Mouse (Mus musculus) cerebellum, adult 8-10 months (tissue): Measurements from ENCODE around the gene Gpr84.

Source experiments
- DNase-seq: peaks from one replicate; pipeline ENCODE4 v3.0.0; 2022

The Gpr84 gene

DNA sequence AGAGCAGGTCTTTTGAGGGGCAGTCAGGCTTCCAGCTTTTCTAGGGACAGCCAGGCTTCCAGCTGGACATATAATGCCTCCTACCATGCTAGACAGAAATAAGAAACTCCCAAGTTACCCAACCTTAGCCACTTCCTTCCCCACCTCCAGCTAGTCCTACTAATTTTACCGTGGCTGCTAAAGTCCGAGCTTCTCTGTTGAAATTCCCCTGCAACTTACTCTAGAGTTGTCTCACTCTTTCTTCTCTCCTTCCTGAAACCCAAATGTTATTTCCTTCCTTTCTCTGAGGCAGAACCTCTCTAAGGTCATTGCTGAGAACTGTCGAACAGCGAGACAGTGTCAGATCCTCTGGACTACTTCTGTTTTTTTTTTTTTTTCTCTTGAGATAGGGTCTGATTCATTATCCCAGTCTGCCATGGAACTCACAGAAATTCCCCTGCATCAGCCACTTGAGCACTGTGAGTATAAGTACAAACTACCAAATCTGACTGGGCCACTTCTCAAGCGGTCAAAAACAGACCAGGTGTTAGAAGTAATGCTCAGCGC, at the start of gene Gpr84:
TSS of gene Gpr84 (minus strand) at position 248 of the 546 bp plus-strand sequence.
- no peak for DNase-seq

DNA sequence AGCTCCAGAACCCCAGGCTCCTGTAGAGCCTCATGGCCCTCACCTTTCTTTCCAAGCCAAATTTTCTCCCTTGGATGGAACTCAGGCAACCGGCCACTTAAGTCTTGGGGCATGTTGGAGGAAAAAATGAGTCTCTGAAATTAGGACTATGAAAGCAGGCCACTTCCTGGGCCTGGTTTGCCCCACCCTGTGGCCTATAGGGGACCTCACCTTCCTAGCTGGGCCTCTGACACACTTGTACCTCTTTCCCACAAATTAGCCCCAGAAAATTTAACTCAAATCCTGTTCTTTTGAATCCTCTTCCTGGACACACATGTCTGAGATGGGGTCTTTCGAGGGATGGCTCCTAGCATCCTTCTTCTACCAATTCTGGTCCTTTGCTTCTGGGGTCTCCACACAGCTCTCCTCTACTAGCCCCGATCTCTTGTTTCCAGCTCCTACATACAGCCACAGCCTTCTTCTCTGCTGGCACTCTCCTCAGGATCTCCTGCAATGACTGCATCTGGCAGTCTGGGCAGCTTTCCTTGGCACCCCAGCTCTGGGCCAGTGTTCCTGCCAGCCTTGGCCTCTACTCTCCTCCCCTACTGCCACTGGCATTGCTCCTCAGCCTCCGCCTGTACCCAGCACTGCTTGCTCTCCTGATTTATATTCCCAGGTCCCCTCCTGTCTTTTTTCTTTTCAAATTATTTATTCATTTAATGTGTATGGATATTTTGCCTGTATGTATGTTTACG, 49.6 kb upstream of the Gpr84 start:
- peak; percentile 80 for DNase-seq

DNA sequence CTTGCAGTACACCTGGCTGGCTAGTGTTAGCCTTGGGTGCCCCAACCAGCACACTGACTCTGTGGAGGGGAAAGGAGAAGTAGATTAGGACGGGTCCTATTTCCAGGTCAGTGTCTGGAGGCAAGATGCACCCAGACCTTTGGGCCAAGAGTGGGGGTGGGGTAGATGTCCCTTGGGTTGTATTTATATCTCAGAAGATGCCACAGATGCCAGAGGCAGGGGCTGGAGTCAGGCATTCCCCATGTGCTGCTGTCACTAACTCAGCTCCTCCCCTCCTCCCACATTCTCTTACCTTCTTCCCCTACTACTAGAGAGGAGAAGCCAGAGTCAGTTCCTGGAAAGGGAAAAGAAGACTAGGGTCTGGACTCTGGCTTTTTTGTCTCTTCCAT, 48.7 kb upstream of the Gpr84 start:
- DNase-seq: no peak

DNA sequence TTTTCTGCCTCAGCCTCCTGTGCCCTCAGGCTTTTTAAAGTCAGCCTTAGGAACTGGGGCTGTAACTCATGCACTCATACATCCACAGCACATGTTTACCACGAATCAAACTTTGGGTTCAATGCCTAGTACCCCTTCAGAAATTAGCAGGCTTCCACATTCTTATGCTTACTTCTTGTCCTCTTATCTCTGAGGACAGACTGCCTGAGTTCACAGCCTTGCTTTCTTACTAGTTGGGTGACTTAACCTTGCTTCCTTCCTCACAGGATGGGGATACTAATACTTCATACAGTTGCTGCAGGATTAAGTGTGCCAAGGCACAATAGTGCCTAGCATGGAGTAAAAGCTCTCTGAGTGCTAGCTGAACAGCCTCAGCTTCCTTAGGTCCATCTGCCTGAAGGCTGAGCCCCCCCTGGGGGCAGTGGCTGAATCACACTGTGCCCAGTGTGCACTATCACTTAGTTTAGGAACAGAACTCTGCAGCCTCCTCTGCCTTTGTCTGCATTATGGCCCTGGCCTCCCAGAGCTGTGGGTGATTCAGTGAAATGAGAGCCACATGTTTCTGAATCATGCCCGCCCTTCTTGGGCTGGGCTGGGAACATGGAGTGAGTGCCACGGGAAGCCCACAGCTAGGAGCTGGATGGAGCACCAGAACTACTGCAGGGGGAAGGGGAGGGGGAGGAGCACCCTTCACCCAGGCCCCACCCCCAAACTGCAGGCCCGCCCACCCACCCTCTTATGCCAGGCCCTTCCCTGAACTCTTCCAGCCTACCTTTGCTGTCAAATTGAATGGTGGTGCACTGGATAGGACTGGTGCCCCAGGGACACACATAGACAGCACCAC, 48.1 kb upstream of the Gpr84 start:
- no peak for DNase-seq

DNA sequence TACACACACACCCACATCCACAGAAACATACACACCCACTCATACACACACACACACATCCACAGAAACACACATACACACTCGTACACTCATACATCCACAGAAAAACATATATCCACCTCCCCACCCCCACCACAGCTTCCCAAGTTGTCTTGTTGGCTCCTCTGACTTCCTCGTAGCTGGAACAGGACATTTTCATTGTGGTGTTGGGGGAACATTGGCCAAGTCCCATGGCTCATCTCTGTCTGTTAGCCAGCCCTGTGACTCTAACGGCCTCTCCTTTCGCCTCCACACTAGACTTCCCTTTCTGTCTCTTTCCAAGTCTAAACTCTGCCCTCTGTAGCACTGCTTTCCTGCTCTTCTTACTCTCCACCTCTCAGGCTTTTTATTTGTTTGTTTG, 47.4 kb upstream of the Gpr84 start:
- no peak for DNase-seq

DNA sequence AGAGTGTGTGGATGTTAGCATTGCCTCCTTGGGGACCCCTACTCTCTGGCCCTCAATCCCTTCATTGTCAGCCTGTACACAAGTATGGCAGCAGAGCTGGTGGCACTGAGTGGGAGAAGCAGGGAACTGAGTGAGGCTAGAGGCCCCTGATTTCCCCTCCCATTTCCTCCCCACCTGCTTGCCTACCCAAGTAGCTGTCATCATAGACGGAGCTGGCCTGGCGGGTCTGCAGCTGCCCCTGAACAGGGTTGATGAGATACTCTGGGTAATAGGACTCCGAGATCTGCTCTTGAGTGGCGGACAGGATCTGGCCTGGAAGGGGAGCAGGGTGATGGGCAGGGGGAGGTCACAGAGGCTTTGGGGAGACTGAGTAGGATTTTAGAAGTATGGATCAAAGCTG, 45.7 kb upstream of the Gpr84 start:
- no peak for DNase-seq

DNA sequence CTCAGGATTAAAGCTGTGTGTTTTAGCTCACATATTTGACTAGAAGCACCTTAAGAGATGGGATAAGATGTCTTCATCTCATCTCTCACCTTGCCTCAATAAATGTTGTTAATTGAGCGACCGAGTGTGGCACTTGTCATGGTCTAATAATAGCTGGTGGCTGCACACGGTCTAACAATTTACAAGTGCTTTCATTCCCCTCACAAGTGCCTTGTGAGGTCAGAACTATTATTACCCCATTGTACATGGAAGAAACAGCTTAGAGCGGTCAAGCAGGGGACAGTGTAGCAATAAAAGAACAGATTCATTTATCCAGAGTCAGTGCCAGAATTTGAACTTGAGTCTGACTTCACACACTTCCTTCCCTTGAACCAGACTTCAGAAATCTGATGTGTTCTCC, 45.0 kb upstream of the Gpr84 start:
- DNase-seq: no peak

DNA sequence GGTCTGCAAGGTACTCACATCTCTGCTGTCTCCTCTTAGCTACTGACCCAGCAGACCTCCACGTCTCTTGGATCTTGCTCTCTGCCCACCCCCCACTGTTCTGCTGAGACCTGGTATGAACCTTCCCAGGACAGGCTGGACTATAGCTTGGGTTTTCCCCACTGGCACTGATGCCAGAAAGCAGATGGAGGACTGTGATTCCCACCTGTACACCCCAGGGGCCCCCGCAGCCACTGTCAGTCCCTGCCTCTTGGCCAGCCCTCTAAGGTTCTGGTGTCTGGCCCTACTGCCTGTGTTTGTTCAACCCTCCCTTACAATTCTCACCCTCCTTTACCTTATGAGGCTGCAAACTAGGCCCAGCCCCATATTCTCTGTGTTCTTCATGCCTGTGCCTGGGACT, 44.3 kb upstream of the Gpr84 start:
- DNase-seq: peak; percentile 80

DNA sequence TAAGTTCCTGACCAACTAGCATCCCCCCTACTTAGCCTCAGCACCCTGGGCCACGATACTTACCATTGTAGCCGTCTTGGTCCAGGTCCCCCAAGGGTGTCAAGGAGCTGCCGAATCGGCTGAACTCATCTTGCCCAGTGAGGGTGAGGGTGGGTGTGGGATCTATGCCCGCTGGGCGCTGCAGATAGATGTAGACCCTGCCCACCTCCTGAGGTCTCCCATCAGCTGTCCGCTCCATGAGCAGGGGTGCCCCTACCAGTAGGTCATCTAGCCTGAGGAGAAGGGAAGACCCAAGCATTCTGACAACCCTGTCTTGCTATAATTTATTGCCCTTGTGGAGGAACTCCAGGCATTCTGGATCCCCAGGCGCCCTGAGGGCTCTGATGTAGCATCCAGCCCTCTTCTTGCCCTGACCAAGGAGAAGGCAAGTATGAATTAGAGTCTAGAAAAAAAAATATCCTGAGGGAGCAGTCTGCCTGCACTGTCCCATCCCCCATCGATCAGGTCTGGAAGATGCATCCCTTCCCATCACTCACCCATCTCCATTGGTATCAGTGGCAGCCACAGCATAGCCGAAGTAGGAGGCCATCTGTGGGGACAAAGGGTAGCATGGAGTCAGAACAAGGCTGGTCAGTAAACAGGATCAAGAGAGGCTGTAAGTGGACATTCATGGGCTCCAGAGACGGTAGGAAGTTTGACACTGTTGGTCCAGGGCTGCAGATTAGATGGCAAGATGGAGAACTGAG, 43.3 kb upstream of the Gpr84 start:
- no peak for DNase-seq

DNA sequence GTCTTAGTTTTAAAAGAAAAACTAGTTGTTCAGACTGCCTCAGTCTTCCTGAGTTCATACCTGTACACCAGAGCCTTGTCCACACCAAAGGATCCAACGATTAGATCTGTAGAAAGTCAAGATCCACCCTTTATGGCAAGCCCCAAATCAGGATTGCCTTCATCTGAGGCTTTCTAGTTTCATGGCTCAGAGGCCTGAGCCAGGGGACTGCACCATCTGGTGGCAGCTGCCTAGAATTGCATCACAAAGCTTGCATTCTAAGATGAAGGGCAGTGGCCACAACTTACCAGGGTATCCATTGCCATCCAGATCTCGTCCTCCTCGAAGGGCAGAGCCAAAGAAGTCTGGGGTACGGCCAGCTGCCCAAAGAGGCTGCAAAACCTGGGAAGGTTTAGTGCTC, 42.4 kb upstream of the Gpr84 start:
- peak; percentile 46 for DNase-seq

DNA sequence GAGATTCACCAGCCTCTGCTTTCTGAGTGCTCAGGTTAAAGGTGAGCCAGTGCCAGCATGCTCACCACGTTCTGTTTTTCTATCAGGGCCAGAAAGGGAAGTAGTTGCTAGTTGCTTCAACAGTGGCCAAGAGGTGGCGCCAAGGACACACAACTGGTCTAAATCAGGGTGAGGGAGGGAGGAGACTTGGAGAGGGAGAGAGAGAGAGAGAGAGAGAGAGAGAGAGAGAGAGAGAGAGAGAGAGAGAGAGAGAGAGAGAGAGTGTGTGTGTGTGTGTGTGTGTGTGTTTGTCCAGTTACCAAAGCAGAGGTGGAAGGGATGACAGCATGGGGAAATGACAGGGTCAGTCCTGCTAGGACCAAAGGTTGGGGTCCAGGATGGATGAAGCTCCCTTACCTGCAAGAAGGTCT, 36.9 kb upstream of the Gpr84 start:
- DNase-seq: no peak

DNA sequence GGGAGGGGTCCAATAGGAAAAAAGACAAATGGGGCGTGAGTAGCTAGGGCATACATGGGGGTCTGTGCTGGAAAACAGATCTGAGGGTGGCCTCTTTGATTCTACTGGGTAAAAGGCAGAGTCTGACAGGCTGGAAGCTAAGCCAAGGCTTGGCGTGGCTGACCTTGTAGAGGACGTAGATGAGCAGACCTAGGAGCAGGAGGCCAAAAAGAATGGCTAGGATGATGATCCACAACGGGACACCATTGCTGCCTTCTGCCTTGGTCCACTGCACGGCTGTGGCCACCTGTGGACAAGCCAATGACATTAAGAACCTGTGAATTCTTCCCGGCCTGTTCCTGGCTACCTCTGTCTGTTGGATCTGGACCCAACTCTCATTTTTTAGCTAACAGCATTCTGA, 35.4 kb upstream of the Gpr84 start:
- no peak for DNase-seq

DNA sequence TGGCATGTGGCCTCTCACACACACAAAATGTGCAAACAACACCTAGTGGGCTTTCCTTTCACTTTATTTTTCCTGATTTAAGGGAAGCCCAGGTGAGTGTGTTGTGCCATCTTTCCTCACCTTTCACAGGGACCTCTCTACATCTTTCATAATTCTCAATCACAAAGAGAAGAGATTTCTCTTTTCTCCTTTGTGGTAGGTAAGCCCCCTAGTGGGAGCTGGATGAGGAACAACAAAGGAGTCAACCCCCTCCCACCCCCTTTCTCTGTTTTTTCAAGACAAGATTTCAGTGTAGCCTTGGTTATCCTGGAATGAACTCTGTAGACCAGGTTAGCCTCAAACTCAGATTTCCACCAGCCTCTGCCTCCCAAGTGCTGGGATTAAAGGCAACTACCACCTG, 33.1 kb upstream of the Gpr84 start:
- no peak for DNase-seq

DNA sequence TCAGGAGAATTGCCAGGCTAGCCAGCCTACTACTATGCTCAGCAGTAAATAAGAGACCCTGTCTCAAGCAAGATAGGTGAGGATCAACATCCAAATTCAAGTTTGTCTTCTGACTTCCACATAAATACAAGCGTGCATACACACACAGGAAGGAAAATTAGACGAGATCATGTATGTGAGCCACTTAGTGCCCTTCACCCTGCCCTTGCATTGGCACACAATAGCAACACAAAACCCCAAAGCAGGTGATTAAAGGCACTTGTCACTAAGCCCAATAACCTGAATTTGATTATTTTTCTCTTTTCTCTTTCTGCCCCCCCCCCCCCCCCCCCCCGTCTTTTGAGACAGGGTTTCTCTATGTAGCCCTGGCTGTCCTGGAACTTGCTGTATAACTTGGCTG, 32.6 kb upstream of the Gpr84 start:
- DNase-seq: no peak

DNA sequence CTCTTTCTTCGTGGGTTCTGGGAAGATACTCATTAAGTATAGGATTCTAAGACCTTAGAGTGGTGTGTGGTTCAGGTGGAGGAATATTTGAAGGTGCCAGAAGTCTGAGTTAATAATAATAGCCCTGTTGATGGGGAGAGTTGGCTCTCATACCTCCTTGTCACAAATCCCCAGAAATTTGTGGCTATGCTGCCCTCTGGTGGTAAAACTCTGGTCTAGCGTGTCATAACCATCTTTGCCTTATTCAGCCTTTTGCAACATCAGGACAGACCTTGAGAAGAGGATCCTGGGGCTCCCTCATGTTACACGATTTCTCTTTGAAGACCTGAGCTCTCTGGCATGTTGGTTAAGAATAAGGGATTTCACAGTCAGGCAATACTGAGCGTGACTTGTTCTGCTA, 32.0 kb upstream of the Gpr84 start:
- peak; percentile 68 for DNase-seq

DNA sequence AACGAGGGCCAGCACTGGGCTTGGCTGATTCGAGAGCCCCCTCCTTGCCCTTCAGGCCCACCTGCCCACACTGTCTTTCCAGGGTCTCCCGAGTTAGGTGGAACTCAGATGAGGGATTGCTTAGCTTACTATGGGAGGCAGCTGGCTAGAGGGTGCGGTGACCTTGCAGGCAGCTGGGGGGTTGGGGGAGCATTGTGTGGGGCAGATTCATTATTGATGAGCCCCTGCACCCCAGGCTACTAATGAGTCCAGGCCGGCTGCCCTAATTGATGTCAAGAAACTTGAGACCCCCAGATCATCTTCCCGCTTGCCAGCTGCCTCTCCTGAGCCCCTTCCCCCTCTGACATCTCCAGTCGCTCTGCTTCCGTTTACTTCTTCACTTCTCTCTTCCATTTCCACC, 31.1 kb upstream of the Gpr84 start:
- DNase-seq: no peak

DNA sequence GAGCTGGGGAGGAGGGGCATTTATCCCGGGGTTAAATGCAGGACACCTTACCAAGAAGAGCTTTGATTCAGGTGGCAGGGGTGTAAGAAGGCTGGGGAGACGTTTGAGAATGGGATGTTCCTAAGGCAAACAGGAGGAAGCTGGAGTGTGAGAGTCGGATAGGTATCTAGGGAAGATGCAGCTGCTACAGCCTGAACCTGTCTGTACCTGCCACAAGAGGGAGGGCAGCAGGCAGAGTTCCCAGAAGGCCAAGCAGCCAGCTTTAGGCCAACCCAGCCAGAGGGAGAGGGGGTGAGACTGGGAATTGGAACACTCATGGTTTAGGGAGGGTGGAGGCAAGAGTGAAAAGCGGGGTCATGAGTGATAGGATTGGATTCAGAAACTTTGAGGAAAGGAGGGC, 30.4 kb upstream of the Gpr84 start:
- DNase-seq: no peak

DNA sequence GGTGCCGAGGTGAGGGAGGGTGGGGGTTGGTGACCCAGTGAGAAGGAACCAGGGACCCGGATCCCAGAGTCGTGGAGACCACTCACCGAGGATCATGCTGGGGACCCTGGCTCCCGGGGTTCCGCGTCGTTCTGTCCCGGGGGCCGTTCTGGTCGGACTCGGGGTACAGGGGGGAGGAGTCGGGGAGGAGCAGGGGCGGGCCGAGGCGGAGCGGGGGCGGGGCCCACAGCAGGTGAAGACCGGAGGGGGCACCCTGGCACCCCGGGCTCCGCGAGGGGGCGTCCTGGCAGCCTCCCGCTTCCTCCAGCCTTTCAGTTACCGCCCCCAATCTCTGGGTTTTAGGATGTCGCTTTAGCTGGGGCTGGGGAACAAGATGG, 29.5 kb upstream of the Gpr84 start, which contains the start of gene Zfp385a:
TSS of gene Zfp385a (minus strand) at position 133 of the 377 bp plus-strand sequence.
- no peak for DNase-seq

DNA sequence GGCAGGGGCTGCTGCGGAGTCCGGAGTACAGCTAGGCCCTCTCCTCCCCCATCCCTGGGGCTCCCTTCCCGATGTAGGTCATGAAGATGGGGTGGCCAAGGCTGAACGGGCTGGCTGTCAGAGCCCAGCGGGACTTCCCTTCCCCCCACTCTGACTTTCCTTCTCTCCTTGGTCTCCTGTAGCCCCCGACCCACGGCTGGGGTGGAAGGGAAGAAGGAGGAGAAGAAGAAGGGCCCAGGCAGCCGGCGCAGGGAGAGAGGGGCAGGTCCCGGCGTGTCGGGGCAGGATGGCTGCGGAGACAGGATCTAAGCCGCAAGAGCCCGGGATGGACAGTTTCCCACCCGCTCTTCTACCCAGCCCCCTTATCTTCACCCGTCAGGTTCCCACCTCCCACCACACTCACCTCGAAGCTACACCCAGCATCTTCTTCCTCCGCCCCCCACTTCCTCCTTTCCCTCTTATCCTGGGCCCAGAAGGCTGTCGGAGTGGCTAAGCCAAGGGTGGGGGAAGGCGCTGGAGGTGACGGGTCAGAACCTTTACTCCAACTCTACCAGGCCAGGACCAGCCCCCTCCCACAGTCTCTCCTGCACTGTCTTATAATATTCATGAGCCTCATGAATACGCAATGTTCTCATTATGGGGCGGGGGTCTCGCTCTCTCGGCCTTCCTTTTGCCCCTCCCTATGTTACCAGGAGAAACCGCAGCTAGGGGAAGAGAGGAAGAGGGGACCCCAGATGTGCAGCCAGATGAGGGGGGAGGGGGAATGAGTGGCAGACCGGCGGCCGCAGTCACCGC, 29.0 kb upstream of the Gpr84 start:
- no peak for DNase-seq

DNA sequence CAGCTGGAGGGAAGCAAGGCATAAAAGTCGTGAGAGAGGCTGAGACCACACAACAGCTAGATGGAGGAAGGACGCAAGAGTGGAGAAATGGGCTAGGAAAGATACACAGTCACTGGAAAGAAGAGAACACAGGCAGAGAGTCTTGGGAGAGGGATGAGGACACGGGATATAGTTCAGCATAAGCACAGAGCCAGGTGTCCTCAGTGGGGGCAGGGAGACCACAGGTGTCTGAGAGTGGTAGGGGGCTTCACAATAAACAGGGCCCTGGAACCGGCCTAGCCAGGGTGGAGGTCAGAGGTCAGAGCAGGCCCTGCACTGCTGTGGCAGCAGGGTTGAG, 28.4 kb upstream of the Gpr84 start:
- DNase-seq: no peak

DNA sequence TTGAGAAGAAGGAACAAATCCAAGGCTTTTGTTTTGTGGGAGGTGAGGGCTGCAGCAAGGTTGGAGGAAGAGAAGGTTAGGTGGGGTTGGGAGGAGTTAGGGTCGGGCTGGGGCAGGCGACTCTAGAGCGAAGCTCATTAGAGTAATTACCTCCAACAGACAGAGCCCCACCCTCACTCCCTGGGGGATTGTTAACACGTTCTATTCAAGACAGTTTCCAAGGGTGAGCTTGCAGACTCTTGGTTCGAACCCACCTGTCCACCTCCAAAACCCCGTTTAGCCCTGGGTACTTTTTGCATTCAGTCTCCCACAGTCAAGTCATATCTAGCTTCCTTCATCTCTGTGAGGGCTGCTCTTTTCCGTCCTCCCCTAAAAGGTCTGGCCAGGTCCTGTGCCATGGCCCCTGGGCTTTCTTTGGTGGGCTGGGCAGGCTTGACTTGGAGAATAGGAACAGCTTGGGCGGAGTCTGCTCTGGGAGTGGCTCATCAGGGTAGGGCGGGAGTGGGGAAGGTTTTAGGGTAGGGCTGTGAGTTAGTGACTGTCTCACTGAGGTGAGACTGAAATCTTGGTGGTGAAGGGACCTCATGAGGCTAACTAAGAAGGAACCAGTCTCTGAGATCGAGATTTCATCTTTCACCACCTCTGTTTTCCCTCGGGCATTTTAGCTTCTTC, 26.7 kb upstream of the Gpr84 start:
- no peak for DNase-seq
